20 mouse cellular contexts compared by ENCODE assay signal in the genomic region with DNA sequence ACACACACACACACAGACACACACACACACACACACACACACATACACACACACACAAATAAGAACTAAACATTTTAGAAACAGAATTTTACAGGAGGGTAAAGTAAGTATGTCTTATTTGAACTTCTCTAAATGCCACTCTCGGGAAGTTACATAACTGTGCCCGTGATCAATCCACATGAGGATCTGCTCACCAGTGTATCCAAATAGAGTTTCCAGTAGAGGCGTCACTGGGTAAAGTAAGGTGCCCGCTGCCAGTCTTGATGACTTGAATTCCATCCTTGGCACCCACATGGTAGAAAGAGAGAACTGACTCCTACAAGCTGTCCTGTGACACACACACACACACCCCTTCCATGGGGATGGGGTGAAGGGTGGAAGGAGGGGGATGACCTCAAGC. TPM values are rescaled to one million over a fixed set of nuclear protein-coding genes. Genes with fewer than 3 reads are reported as not detected.
"Had no signal": no experiment of that assay in that cellular context is flagged by ENCODE, and none has a peak within 500 bp of the region (broad histone marks: within the 10 kb centered on the region; RNA-seq: fewer than 3 reads in every experiment).

No protein-coding gene starts in this region.

- ATAC-seq: liver, postnatal 0 days; lung, postnatal 0 days had no signal

- DNase-seq: kidney, adult 11 months; kidney, adult 8-10 months; kidney, postnatal 10 days; kidney, postnatal 4 days; liver; liver, postnatal 0 days; lung, embryonic 14.5 days; midbrain, embryonic 14.5 days; thymus, adult 2 months; thymus, postnatal 14 days; thymus, postnatal 4 days had no signal

- H3K36me3 ChIP-seq: kidney, embryonic 15.5 days; limb, embryonic 10.5 days; limb, embryonic 13.5 days; neural tube, embryonic 12.5 days; neural tube, embryonic 15.5 days had no signal

- H3K27ac ChIP-seq: kidney, embryonic 15.5 days; limb, embryonic 10.5 days; limb, embryonic 13.5 days; liver, embryonic 14.5 days; neural tube, embryonic 12.5 days; neural tube, embryonic 15.5 days had no signal

- H3K4me1 ChIP-seq: kidney, embryonic 15.5 days; limb, embryonic 13.5 days; neural tube, embryonic 12.5 days; neural tube, embryonic 15.5 days had no signal

- H3K4me3 ChIP-seq: kidney, embryonic 15.5 days; limb, embryonic 10.5 days; limb, embryonic 13.5 days; neural tube, embryonic 12.5 days; neural tube, embryonic 15.5 days had no signal

- H3K4me2 ChIP-seq: kidney, embryonic 15.5 days; limb, embryonic 13.5 days; lung, embryonic 14.5 days; midbrain, embryonic 11.5 days; neural tube, embryonic 12.5 days; neural tube, embryonic 15.5 days had no signal

- H3K9me3 ChIP-seq: kidney, embryonic 15.5 days; limb, embryonic 10.5 days; neural tube, embryonic 15.5 days had no signal

- H3K27me3 ChIP-seq: kidney, embryonic 15.5 days; limb, embryonic 13.5 days; neural tube, embryonic 12.5 days; neural tube, embryonic 15.5 days had no signal

- H3K9ac ChIP-seq: kidney, embryonic 15.5 days; limb, embryonic 13.5 days; liver, embryonic 14.5 days; liver, postnatal 0 days; lung, embryonic 14.5 days; neural tube, embryonic 12.5 days; neural tube, embryonic 15.5 days had no signal

RNA-seq across cellular contexts. Expression of gene Slc16a14, which starts 52.0 kb away (rescaled TPM):
- total RNA-seq: megakaryocyte-erythroid progenitor cell, adult 5-6 weeks had no signal
- polyA plus RNA-seq: liver, embryonic 14.5 days; lung, embryonic 14.5 days had no signal
